Mouse (Mus musculus) regulatory T cell (primary cell): Measurements from ENCODE around the gene Tmem182.

Experiments
- in situ Hi-C: fragments of 300-600 bp; cut with MboI, MseI; formaldehyde crosslinking; loops from one replicate; pipeline ENCODE4 v1.15.1; 2025; ENCODE audit warnings: high pct_unique_total_duplicates

Tmem182 gene

DNA sequence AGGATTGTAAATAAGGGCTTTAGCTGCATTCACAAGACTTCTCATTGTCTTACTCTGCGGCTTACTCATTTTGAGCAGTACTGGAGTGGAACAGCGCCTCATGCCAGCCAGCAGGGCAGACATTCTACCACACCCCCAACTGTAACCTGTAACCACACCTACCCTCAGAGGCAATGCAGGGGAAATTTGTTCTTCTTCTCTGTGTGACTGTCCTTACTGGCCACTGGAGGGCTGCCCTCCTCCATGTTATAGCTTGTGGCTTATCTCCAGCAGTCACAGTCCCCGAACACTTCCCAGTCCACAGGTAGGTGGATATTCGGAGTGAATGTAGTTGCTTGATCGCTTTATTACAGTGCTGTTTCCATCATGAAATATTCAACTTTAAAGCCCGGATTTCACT is 59.6 kb downstream of the Tmem182 start:
- in situ Hi-C loops = no loop called here

DNA sequence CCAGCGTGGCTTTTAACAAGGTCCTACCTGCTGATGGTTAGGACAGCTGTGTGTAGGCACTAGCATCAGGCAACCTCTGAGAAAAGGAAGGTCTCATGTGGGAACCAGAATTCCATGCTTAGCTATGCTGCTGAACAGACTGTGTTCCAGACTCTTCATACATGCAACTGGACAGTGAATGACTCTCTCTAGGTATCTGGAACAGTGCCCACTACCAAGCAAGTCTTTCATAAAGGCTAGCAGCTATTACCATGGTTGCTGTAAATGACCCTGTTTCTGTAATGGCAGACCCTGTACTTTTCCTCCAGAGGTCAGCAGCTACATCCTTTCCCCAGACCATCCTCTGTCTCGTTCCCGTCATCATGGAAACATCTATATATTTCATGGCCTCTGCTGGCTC is 61.7 kb downstream of the Tmem182 start:
- in situ Hi-C loops = no loop called here

DNA sequence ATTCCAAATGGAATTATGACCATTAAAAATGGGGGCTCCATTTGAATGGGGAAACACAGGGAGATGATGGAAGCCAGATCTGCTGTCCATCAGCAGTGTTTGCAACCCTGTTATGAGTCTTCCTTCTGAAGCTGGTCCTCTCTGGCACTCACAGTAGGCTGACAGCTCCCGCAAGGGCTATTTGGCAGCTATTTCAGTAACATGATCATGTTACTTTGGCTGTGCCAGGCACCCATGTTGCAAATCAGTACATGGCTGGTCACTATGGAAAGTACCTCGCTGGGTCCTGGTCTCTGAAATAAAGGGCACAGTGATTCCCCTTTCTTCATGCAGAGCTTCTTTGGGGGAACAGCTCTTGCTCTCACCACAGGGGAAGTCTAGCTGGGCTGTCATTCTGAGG is 62.2 kb downstream of the Tmem182 start:
- in situ Hi-C loops = no loop called here

DNA sequence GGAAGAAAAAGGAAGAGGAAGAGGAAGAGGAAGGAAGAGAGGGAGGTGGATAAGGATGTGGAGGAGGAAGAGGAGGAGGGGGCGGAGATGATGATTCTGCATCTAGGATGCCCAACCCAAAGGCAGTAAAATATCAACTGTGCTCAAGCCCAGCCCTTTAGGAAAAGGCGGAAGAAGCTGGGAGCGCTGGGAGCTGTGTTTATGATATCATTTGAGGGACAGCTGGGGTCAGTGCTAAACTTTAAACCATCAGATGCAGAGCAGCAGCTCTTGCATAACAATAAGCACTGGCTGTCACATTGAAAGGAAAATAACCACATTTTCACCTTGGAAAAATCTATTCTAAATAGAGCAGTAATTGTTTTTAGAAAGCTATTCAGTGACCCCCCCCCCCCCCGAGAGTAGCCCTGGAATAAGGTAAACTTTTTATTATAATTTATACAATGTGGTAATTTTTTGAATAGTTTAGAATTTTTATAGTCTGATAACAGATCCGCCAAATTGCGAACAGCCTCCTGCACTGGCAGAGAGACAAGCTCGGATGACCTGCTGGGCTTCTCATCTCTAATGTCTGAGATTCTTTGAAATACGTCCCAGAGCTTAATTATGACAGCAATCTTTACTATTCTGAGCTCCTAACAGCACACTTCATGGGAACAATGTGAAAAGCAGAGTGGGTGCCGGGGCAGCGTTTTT is 68.5 kb downstream of the Tmem182 start:
- in situ Hi-C loops = no loop called here

DNA sequence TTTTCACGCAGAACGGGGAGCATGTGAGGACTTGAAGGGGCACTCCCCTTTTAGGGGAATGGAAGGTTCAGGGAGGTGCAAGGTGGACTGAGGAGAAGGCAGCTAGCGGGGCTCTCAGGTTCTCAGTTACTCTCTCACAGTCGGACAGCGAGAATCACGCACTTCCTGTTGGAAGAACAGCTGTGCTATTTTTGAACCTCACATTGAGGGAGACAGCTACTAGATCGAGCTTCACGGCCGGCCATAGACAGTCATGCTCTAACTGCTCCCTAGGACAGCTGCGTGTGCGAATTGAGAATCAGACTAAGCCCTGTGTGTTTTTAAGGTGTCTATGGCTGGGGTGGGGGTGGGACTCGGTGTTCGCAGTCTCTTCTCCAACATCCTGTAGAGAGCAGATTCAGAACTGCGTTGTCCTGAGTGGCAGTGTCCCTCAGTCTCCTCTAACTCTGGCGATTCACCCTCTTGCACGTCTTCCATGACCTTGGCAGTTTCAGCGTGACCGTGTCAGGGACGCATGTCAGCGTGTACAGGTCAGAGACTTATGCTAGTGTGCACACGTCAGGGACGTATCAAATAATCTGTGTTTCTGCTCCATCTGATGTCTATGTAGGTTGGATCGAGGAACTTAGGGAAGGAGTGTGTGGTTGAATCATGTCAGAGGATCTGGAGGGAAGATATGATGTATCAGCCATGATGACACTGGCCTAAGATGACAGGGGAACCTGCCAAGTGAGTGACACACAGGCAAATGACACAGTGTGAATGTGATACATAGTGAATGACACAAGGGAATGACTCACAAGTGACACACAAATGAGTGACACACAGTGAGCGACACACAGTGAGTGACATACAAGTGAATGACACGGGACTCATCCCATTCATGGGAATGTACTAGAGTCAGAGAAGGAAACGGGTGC is 69.3 kb downstream of the Tmem182 start:
- in situ Hi-C loops = loop anchor here (25.0 kb wide), 1 partner anchor 1838 kb away; no protein-coding TSS in a partner anchor

DNA sequence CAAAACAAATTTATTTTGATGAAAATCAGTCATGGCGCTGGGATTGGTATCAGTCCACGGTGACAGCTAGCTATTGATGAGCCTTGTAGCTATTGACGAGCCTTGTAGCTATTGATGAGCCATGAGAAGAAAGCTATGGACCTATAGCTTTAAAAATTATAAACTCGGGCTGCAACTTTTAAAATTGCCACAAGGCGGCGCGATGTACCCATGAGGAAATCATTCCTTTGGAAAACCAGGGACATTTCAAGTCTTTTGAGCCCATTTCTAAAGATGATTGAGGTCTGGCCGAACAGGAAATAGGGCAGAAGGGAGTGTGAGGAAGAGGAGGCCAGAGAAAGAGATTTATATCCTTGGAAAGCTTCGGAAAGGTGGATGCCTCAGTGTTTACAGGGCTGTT is 73.7 kb downstream of the Tmem182 start:
- in situ Hi-C loops = loop anchor here (25.0 kb wide), 1 partner anchor 1833 kb away; no protein-coding TSS in a partner anchor

DNA sequence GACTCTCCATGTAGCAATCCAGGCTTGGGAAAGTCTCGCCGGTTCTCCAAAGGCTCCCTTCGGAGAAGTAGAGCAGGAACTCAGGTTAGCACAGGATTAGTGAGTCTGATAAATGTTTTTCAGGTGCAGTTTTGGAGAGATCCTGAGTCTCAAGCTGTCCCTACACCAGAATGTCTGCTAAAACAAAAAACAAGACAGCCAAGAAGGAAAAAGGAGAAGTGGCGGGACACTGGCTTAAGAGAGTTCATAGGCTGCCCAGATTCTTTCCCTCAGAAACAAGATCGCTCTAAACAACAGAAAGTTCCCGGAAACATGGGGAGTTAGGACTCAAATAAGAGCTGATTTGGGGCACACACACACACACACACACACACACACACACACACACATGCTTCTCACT is 74.1 kb downstream of the Tmem182 start:
- in situ Hi-C loops = loop anchor here (25.0 kb wide), 1 partner anchor 1833 kb away; no protein-coding TSS in a partner anchor

DNA sequence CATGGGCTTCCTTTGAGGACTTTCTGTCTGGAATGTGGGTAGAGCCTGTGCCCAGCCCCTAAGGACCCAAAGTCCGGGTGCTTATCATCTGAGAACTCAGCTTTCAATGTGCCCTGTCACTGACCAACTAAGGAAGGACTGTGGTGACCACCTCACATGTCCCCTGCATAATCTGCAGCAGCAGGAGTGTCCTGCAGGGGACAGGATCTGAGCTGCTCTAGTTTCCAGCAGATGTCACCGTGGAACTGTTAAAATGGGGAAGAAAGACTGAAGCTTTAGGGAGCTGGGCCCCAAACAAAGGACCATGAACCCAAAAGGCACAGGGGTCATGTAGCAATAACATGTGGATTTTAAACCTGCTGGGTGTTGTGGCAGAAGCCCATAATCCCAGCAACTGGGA is 75.1 kb downstream of the Tmem182 start:
- in situ Hi-C loops = loop anchor here (25.0 kb wide), 1 partner anchor 1832 kb away; no protein-coding TSS in a partner anchor

DNA sequence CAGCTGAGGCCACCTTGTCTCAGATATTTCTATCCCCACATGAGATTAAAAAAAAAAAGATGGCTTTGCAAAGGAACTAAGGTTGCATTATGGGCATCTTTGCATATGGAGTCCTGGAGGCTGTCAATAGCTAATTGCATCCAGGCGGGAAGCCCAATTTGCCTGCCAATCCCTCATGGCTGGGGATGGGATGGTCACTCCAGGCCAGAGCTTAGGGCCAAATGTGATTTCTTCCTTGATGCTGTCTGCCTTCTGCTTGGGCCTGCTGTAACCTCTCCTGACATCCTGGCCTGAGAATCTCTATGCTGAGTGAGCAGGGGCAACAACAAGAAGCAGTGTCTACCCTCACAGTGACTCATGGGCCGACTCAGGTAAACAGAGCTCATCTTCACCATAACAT is 78.5 kb downstream of the Tmem182 start:
- in situ Hi-C loops = loop anchor here (25.0 kb wide), 1 partner anchor 1828 kb away; no protein-coding TSS in a partner anchor

DNA sequence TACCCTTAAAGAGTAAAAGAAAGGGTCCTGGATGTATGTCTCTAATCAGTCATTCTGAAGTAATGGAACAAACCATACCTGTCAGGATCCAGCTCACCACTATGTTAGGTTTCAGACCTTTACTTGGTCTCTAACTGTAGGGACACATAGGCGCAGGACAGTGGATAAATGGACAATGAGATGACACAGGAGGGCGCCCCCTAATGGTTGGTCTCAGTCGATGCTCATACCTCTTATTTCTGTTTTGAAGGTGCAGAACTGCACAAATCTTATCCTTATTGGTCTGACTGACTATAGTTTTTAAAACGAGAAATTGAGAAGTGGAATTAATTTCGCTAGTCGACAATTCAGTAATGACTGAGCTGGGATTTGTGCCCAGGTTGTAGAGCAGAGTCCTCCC is 79.5 kb downstream of the Tmem182 start:
- in situ Hi-C loops = loop anchor here (25.0 kb wide), 1 partner anchor 1827 kb away; no protein-coding TSS in a partner anchor

DNA sequence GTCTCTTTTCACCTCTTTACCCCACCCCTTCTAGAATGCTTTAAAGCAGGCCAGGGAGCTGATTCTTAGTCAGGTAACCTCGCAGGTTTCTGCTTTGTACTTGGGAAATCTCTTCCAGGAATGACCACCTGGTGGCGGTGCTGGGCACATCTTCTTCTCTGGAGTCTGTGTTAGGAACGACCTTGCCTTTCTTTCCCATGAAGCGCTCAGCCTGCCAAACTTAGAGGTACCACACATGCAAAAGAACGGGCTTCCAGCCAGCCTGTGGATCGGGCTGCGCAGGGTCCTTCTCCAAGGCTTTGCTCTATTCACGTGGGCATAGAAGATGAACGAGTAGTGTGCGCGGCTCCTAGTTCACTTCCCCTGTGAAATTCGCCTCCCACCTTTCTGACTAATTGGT is 82.3 kb downstream of the Tmem182 start:
- in situ Hi-C loops = loop anchor here (25.0 kb wide), 1 partner anchor 1825 kb away; no protein-coding TSS in a partner anchor

DNA sequence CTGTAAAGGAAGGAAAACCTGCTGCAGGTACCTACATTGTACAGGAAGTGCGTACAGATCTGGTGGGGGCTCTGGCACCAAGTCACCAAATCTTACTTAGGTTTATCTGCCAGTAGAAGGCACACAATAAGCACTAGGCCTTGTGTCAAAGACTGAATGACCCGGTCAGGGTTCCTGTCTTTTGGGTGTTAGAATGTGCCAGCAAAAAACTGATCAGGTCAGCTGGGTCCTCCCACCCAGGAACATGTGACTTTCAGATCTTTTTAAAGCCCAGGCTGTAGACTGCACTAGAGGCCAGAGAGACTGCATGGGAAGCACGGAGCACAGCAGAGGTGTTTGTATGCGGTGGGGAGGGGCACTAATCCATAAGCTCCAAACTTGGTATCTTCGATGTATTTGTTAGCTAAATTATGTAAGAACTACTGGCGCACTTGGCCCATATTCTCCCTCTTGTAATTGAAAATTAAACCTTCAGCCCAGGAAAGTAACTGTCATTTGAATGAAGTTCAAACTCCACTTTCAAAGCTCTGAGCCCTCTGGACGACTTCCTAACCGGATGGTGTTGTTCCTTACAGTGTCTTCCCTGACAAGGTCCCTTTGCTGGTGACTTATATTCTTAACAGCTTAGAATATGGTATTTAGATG is 83.1 kb downstream of the Tmem182 start:
- in situ Hi-C loops = loop anchor here (25.0 kb wide), 1 partner anchor 1824 kb away; no protein-coding TSS in a partner anchor

DNA sequence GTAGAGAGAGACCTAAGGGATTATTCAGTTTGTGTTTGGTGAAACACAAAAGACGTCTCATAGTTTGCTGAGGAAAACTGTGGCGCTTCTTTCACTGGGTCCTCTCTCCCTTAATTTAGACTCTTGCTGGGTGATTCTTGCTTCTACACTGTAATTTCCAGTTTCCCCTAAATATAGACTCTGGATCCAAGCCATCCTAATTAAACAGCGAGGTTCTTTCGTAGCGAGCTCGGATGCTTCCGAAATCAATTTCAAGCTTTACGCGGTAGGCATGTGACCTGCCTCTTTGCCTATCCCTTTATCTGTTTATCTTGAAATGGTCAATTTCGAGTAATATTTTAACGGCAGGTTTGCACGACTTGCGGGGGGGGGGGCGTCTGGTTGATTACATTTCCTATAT is 84.2 kb downstream of the Tmem182 start:
- in situ Hi-C loops = loop anchor here (25.0 kb wide), 1 partner anchor 1823 kb away; no protein-coding TSS in a partner anchor

DNA sequence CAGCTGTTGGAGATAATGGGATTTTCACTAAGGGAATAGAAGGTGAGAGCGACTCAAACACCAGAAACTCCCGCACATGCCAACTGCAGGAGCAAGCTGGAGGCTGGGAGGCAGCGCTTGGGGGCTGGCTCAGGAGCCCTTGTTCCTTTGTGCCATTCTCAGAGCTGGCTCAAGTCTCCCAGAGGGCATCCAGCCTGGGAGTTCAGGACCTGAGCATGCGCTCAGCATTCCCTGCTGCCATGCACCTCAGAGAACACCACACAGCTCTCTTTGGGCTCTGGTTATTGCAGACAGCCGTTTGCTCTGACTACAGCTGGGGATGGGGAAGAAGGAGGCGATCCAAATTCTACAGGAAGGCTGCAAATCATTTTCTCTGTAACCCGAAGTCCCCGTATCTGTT is 84.8 kb downstream of the Tmem182 start:
- in situ Hi-C loops = loop anchor here (25.0 kb wide), 1 partner anchor 1822 kb away; no protein-coding TSS in a partner anchor

DNA sequence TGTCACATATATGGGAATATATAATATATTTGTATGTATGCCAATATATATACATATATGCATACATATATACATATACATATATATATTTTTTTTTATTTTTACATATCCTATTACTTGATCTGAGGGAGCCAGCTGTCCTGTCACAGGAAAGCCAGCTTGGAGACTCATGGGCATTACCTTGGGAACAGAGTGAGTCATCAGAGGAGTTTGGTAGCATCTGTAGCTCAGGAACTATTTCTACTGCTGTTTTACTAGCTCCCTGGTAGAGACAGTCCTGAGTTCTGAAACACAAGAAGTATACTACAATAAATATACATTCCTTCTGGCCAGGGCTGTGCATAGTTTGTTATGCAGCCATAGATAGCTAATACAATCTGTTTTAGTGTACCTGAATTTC is 98.3 kb downstream of the Tmem182 start:
- in situ Hi-C loops = no loop called here
